Mouse (Mus musculus) CH12.LX (cell line): ENCODE results near the gene Mgp.

ENCODE experiments used
- ETS1 ChIP-seq: conservative IDR thresholded peaks from 2 replicates; pipeline ENCODE4 v1.6.1; 2012; ENCODE audit warnings: low read depth, mild to moderate bottlenecking, inconsistent platforms, low read length, improper control_type of control experiment, moderate library complexity
- GABPA ChIP-seq: IDR thresholded peaks from 2 replicates; pipeline ENCODE4 v1.6.1; 2012; ENCODE audit warnings: low read depth, low read length, improper control_type of control experiment, inconsistent platforms; ENCODE audit not compliant: insufficient replicate concordance
- JUND ChIP-seq: conservative IDR thresholded peaks from 2 replicates; pipeline ENCODE4 v1.6.1; 2011; ENCODE audit warnings: low read depth, low read length, improper control_type of control experiment
- SMC3 ChIP-seq: IDR thresholded peaks from 2 replicates; pipeline ENCODE4 v1.6.1; 2011; ENCODE audit warnings: low read depth, low read length, improper control_type of control experiment

DNA sequence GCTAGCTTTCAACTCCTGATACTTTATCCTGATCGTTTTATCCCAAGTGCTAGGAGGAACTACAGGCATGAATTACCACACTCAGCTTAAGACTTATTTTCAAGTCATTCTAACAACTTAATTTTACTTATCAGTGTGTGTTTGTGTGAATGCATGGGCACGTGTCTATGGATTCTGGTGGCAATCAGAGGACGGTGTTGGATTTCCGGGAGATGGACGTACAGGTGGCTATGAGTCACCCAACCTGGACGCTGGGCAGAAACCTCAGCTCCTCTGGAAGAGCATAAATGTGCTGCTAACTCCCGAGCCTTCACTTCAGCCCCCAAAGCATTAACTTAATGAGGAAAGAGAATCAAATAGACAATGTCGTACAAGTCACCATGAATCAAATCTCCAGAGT is 50.6 kb downstream of the Mgp start:
- TF ChIP-seq SMC3 (no peak), ETS1 (no peak), JUND (no peak), GABPA (no peak)
